Mouse (Mus musculus) spleen, adult 2 months (tissue): ENCODE data around the gene Pdss1.

Experiments used
- CTCF ChIP-seq: fragments of 200-500 bp; IDR thresholded peaks from 2 replicates; pipeline ENCODE4 v1.5.1; 2011; ENCODE audit warnings: mild to moderate bottlenecking, inconsistent platforms; ENCODE audit not compliant: insufficient read depth, insufficient read length, insufficient replicate concordance; ENCODE audit errors: extremely low read depth
- POLR2A ChIP-seq: fragments of 200-500 bp; IDR thresholded peaks from 2 replicates; pipeline ENCODE4 v1.6.1; 2011; ENCODE audit warnings: low read depth, low read length, inconsistent platforms

DNA sequence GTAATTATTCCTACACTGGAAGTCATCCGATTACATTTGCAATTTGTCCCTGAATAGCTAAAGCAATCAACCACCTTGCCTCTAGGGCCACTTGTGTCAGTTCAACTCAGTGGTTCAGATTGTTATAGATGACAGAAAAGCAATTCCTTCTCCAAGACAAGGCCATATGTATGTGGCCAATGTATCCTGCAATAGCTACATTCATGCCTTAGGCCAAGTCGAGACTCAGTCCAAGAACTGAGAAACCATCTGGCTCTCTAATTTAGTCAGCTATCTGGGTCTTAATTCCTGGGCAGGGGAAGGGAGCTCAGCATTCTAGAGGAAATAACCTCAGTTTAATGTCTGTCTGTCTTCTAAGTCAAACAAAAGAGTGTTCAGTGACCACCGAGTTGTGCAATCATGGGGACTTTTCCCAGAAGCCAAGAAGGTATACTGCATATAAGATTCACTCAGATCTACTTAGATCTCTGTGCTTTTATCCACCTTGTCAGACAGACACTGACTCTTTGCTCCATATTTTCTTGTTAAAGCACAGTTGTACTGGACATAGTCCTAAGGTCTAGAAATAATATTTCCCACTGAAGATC lies 82.2 kb downstream of the Pdss1 start:
- TF ChIP-seq POLR2A, result no peak
- no peak for TF ChIP-seq CTCF
